Mouse (Mus musculus) ES-Bruce4 (cell line): ENCODE measurements at regions not wholly inside any gene's neighbourhood (a gene's known extent, or its start where the extent isn't known, plus 50 kb on each side); places are given as distances from the start of the nearest gene placed in this dataset.

Source experiments
- CTCF ChIP-seq: IDR thresholded peaks from one replicate; pipeline ENCODE4 v1.8.1; 2011; ENCODE audit warnings: low read depth, low read length
- POLR2A ChIP-seq: IDR thresholded peaks from one replicate; pipeline ENCODE4 v1.8.1; 2011; ENCODE audit warnings: low read length; ENCODE audit not compliant: insufficient read depth

DNA sequence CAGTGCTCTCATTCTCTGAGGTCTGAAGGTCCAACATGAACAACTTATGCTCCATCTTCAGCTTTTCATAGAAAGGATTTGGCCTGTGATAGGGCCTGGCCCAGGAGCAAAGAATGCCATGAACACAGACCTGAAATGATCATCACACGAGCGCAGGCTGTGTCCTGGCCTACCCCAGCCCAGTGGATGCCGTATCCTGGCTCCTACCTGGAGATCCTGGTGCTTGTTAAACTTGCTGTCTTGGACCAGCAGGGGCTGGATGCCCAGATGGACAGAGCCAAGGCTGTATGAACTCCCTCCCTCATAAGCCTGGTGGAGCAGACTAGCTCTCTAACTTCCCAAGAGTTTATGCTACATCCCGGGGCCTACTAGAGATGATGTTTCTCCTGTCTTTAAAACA is 89.5 kb downstream of the Duxbl3 start:
- TF ChIP-seq CTCF, result no peak
- no peak for TF ChIP-seq POLR2A
